Mouse (Mus musculus): ENCODE measurements around the gene Dpf3. TPM values are rescaled to one million over a fixed set of nuclear protein-coding genes. Genes with fewer than 3 reads are reported as not detected.

Gene Dpf3
- polyA plus RNA-seq, 1 experiment = 3.0 TPM

DNA sequence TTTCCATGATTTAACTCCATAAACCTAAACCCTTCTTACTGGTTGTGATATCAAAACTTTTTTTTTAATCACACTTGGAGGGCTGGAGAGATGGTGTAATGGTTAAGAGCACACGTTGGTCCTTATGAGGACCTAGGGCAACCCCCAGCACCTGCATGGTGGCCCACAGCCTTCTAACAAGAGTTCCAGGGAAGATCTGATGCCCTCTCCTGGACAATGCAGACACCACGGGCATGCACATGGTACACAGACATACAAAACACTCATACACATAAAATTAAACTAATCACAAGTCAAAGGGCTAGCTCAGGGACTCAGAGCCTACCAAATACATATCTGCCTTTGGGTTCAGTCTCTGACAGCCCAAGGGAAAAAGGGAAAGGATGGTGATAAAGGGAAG lies 2.2 kb upstream of the Dpf3 start:
- Histone ChIP-seq H3K9me3 (peaks cover 16% of the 10 kb centered on the region), H3K27me3 (replicated peaks) (peaks cover 60% of the 10 kb centered on the region), H3K4me1 (peaks cover 40% of the 10 kb centered on the region), H3K4me3 (replicated peaks) (no peak overlapping the region), H3K36me3 (replicated peaks; ENCODE audit: low read length) (no peaks in the 10 kb centered on the region)
- TF ChIP-seq GATA1 (IDR thresholded peaks at IDR 0.05; ENCODE audit: borderline replicate concordance, low read length) (no peak), FLI1 (IDR thresholded peaks at IDR 0.05; ENCODE audit: low read length) (no peak)

GRCm38 (mm10) chr12:83488211-83488941 lies 860 bp upstream of the Dpf3 start:
- Histone ChIP-seq H3K4me3 (replicated peaks) (peak overlapping the region; percentile 94), H3K4me1 (peaks cover 41% of the 10 kb centered on the region), H3K27me3 (replicated peaks) (peaks cover 59% of the 10 kb centered on the region)

DNA sequence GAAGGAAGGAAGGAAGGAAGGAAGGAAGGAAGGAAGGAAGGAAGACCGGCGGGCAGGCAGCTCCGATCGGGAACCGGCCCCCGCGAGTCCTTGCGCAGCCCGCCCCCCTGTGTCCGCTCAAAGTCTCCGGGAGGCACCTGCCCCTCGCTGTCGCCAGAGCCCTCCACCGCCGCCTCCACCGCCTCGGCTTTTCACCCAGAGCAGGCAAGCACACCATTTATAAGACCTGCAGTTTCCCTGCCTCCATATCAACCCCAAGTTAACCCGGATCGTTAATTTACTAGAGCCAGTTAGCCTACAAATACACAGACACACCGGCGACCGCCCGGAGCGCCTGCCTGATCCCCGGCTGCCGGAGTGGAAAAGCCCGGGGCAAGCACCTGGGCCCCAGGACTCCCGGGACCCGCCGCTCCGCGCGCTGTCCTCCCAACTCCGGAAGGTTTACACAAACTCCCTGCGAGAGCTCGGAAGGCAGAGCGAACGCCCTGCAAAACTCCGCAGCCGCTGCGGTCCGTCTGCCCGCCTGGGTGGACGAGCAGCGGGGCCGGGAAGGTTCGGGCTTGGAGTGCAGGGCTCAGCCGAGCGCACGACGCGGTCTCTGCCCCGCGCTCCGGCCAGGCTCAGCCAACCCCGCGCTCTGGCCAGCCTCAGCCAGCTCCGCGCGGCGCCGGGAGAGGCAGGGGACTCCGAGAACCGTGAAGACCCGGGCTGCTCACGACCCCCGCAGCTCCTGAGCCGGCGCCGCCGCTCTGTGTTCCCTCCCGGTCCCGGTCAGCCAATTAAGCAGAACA lies 650 bp downstream of the Dpf3 start:
- peaks cover 41% of the 10 kb centered on the region for H3K4me1 ChIP-seq
- no peaks in the 10 kb centered on the region for H3K36me3 ChIP-seq (replicated peaks; ENCODE audit: low read length)
- peaks cover 24% of the 10 kb centered on the region for H3K9me3 ChIP-seq
- H3K27me3 ChIP-seq (replicated peaks) = peaks cover 58% of the 10 kb centered on the region
- peak overlapping the region; percentile 94 for H3K4me3 ChIP-seq (replicated peaks)
- no peak for TF ChIP-seq GATA1 (IDR thresholded peaks at IDR 0.05; ENCODE audit: borderline replicate concordance, low read length)
- no peak for TF ChIP-seq FLI1 (IDR thresholded peaks at IDR 0.05; ENCODE audit: low read length)

More at GRCm38 (mm10) chr12:83488211-83488941, 860 bp upstream of the Dpf3 start:
- Histone ChIP-seq H3K9me3 (peaks cover 18% of the 10 kb centered on the region), H3K36me3 (replicated peaks; ENCODE audit: low read length) (no peaks in the 10 kb centered on the region)
- TF ChIP-seq FLI1 (IDR thresholded peaks at IDR 0.05; ENCODE audit: low read length) = no peak

- peaks cover 61% of the 10 kb centered on the region for H3K27me3 ChIP-seq (replicated peaks)
- H3K9me3 ChIP-seq = peaks cover 18% of the 10 kb centered on the region
- H3K36me3 ChIP-seq (replicated peaks; ENCODE audit: low read length) = no peaks in the 10 kb centered on the region
- TF ChIP-seq GATA1 (IDR thresholded peaks at IDR 0.05; ENCODE audit: borderline replicate concordance, low read length) (no peak), FLI1 (IDR thresholded peaks at IDR 0.05; ENCODE audit: low read length) (no peak)
- H3K4me3 ChIP-seq (replicated peaks) = peak overlapping the region; percentile 94
- peaks cover 48% of the 10 kb centered on the region for H3K4me1 ChIP-seq
Measured at GRCm38 (mm10) chr12:83485911-83486670, 1.4 kb downstream of the Dpf3 start.

DNA sequence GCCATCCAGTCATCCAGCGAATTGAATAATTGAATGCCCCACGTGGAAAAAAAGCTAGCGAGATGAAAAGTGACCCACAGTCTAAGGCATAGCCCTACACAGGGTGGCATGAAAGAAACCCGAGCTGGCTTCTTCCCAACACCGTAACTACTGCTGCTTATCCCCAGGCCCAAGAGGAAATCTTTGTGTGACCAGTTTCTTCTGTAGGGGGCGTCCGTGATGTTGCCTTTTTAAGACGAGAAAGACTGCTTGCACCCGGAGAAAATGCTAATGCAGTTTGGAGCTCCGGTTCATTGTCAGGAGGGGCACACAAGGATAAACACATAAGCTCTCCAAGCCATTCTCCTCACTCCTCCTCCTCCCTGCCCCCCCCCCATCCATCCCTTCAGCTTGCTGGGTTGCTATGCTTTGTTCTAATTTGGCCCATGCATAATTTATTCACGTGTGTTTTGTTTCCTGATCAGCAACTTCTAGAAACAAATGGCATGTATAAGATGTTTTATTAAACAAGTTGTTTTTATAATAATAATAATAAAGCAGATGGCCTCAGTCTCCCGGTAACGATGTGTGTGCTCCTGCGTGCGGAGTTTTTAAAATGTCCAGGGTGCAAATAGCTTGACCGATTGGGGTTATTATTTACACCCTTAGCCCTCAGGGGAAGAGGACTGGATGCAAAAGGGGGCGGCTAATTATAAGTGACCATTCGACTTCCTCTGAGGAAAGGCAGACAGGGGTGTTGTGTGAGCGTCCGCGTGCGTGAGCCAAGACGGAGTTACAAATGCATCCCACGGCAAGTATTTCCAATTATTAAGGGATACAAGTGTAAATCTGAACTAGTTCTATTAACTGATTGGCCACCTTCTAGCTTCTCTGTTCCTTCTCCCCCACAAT lies 2.4 kb downstream of the Dpf3 start:
- no peaks in the 10 kb centered on the region for H3K36me3 ChIP-seq (replicated peaks; ENCODE audit: low read length)
- H3K4me3 ChIP-seq (replicated peaks) = peak overlapping the region; percentile 94
- H3K27me3 ChIP-seq (replicated peaks) = peaks cover 61% of the 10 kb centered on the region
- no peak for TF ChIP-seq FLI1 (IDR thresholded peaks at IDR 0.05; ENCODE audit: low read length)
- H3K4me1 ChIP-seq = peaks cover 50% of the 10 kb centered on the region
- peaks cover 12% of the 10 kb centered on the region; the same call in 1 of the 2 replicates for H3K9me3 ChIP-seq

- Histone ChIP-seq H3K9me3 (peaks cover 8% of the 10 kb centered on the region; the same call in 1 of the 2 replicates), H3K36me3 (replicated peaks; ENCODE audit: low read length) (no peaks in the 10 kb centered on the region), H3K4me3 (replicated peaks) (no peak overlapping the region), H3K27me3 (replicated peaks) (peaks cover 56% of the 10 kb centered on the region), H3K4me1 (peaks cover 45% of the 10 kb centered on the region)
- TF ChIP-seq GATA1 (IDR thresholded peaks at IDR 0.05; ENCODE audit: borderline replicate concordance, low read length) (no peak), FLI1 (IDR thresholded peaks at IDR 0.05; ENCODE audit: low read length) (no peak)
Measured at GRCm38 (mm10) chr12:83483653-83484052, 3.9 kb downstream of the Dpf3 start.

GRCm38 (mm10) chr12:83481439-83481838 lies 6.1 kb downstream of the Dpf3 start:
- no peaks in the 10 kb centered on the region for H3K36me3 ChIP-seq (replicated peaks; ENCODE audit: low read length)
- H3K4me1 ChIP-seq = peaks cover 31% of the 10 kb centered on the region
- H3K9me3 ChIP-seq = peaks cover 8% of the 10 kb centered on the region; the same call in 1 of the 2 replicates
- no peak overlapping the region for H3K4me3 ChIP-seq (replicated peaks)
- H3K27me3 ChIP-seq (replicated peaks) = peaks cover 53% of the 10 kb centered on the region
- no peak for TF ChIP-seq FLI1 (IDR thresholded peaks at IDR 0.05; ENCODE audit: low read length)
- no peak for TF ChIP-seq GATA1 (IDR thresholded peaks at IDR 0.05; ENCODE audit: borderline replicate concordance, low read length)

DNA sequence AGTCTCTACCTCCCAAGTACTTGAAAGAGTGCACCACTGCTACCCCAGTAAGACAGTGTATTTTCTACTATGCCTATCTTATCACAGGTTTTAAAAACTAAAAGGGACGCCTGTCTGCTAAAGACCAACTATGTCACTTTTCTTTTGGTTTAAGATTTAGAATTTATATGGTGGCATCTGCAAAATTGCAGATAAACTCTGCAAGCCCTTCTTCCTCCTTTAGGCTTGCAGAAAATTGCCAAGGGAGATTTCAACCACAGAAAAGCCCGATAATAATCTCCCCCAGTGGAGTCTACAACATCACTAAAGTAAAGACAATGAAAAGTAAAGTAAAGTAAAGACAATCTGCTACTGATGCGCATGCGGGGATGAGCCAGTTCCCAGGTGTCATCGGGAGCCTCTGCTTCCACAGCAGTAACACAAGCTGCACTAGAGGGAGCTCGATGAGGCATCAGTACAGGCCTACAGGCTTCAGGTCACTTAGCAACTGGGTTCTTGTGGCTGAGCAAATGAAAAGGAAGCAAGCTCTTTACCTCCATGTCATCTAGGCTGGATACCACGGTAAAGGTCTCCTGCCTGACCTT lies 7.6 kb downstream of the Dpf3 start:
- peaks cover 8% of the 10 kb centered on the region; the same call in 1 of the 2 replicates for H3K9me3 ChIP-seq
- H3K36me3 ChIP-seq (replicated peaks; ENCODE audit: low read length) = no peaks in the 10 kb centered on the region
- peaks cover 39% of the 10 kb centered on the region for H3K27me3 ChIP-seq (replicated peaks)
- no peak for TF ChIP-seq FLI1 (IDR thresholded peaks at IDR 0.05; ENCODE audit: low read length)
- TF ChIP-seq GATA1 (IDR thresholded peaks at IDR 0.05; ENCODE audit: borderline replicate concordance, low read length) = no peak
- peaks cover 15% of the 10 kb centered on the region for H3K4me1 ChIP-seq
- no peak overlapping the region for H3K4me3 ChIP-seq (replicated peaks)
